Mouse (Mus musculus): ENCODE results near the gene Slc22a30.
"Not testable (repeated sequence)": the region's sequence is repeated elsewhere in the genome, so short reads cannot be mapped to it uniquely, and the experiment has no call there.

Slc22a30 gene

GRCm38 (mm10) chr19:8405011-8405410 is at the start of gene Slc22a30:
Gene Slc22a30 (minus strand): TSS chr19:8405111.
- not testable (repeated sequence) for DNase-seq (ENCODE audit: inconsistent age in 2 of 2, low spot score in 1 of 2)

- no peak for DNase-seq (ENCODE audit: inconsistent age in 2 of 2, low spot score in 1 of 2)
Observed at GRCm38 (mm10) chr19:8448321-8448720, 43.4 kb upstream of the Slc22a30 start.

- no peak for DNase-seq (ENCODE audit: inconsistent age in 2 of 2, low spot score in 1 of 2)
Observed at GRCm38 (mm10) chr19:8447516-8447915, 42.6 kb upstream of the Slc22a30 start.

GRCm38 (mm10) chr19:8431051-8431662 is 26.2 kb upstream of the Slc22a30 start:
- no peak for DNase-seq (ENCODE audit: inconsistent age in 2 of 2, low spot score in 1 of 2)

- DNase-seq (ENCODE audit: inconsistent age in 2 of 2, low spot score in 1 of 2) = not testable (repeated sequence)
Observed at GRCm38 (mm10) chr19:8407290-8408021, 2.5 kb upstream of the Slc22a30 start.

Data from adrenal gland, adult (tissue).